Mouse (Mus musculus) gastrocnemius, postnatal 10 days (tissue): ENCODE measurements around the gene Wars. TPM values are rescaled to one million over a fixed set of nuclear protein-coding genes. Genes with fewer than 3 reads are reported as not detected.

Source experiments
- DNase-seq: peaks from one replicate; pipeline ENCODE4 v3.0.0; 2021; ENCODE audit warnings: mixed read lengths
- total RNA-seq, 2 experiments: library from RNA; stranded (reverse); gene quantifications; 2 replicates each; pipeline ENCODE4 v1.2.3; 2021

Gene Wars
- total RNA-seq, 2 experiments from 2014 or later, result 24.1 to 26.8 TPM

- DNase-seq, result no peak
These were observed 16.0 kb upstream of the Wars start for GRCm38 (mm10) chr12:108909846-108910433.

DNA sequence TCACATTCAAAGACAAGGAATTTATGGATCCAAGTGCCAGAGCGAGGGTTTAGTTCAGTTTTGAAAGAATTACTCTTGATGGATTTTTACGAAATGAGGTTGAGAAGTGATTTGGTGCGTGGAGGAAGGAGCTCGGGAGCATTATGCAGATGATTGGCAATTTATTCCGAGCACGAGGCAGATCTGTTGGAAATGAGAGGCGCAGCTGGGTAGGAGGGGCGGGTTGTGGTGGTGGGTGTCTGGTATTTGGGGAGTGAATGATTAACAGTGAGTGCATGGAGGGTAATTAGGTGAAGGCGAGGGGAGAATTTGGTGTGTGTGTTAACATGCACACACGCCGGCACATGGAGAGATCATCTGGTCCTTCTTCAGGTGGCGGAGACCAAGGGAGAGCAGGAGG, 12.4 kb upstream of the Wars start:
- DNase-seq, result no peak

- DNase-seq, result no peak
These were observed 11.8 kb upstream of the Wars start for GRCm38 (mm10) chr12:108905620-108906302.

- no peak for DNase-seq
These were observed 10.3 kb upstream of the Wars start for GRCm38 (mm10) chr12:108904276-108904653.

GRCm38 (mm10) chr12:108903600-108904275, 9.8 kb upstream of the Wars start:
- peak; percentile 60 for DNase-seq

DNA sequence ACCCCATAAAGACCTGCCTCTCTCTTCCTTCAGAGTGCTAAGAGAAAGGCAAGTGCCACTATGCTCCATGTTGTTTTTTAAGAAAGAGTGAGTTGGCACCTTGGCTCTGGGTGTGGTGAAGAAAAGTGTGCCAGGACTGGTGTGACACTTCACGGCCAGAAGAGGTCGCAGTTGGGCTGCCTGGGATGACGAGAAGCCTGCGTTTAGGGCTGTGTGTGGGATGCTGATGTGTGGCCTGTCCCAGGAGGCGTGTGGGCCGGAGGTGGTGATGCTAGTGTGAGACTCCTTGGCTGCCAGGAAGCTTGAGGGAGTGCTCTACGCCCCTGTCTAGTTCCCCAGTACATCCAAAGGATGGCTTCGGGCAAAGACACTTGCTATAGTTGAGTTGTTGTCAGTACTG, 9.0 kb upstream of the Wars start:
- peak; percentile 61 for DNase-seq

DNA sequence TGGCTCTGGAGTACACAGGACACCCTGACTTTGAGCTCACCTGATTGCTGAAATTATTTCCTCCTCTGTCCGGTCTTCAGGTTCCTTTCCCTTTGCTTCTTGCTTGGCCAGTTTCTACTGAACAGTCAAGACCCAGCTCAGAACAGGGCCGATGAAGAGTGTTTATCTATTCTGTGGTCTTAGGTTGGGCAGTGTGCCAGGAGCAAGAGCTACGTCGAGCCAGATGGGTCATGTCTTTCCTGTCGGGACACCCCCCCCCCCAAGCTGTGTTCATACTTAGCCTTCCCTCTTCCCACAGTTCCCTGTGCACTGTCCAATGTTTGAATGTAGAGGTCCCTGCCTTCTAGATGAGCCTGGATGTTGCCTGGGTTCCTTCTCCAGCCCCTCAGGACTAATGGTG, 7.4 kb upstream of the Wars start:
- DNase-seq, result no peak

DNA sequence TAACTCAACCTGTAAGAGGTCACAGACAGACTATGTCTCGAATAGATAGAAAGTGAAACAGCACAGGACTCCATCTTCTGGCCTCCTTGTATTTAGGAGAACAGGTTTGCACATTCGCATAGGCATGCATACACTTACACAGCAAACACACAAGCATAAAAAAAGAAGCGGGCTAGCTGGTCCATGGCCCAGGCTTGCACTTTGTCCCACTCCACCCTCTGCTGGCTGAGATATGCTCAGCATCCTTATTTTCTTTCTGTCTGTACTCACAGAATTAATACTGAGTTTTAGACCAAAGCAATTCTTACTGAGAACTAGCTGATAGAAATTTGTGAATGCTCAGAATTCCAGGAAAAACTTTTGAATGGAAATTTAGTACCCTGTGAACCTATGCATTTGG, 2.0 kb upstream of the Wars start:
- no peak for DNase-seq

GRCm38 (mm10) chr12:108894432-108894816, 450 bp upstream of the Wars start:
- DNase-seq, result no peak

DNA sequence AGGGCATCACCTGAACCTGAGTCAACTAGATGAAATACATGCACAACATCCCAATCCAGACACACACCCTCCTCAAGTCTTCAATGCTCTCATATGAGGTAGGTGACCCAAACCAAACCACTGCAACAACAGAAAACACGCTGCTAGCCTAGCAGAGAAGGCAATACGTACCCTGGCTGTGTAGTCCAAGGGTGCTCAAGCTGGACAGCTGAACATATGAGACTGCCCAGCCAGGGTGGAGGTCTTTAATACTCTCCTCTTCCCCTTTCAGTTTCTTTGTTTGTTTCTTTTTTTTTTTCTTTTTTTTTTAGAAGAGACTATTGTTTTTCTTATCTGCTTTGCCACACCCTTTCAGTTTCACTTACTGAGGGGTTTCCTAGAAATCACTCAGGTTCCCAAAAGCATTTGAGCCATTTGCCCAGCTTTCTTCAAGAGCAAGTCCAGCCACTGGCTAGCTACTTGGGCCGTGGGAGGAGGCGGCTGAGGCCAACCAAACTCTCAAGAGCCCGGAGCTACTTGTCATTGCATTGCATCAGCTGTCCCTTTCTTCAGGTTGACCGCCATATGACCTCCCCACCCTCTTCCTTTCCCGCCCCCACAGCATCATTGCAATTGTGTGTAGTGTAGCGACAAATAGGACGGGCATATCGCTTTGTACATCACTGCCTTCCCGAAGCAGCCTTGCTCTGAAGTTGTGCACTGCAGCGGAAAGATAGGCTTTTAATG, 822 bp downstream of the Wars start, which contains the start of gene Wdr25:
TSS of gene Wdr25 (plus strand) at position 643 of the 726 bp plus-strand sequence.
- DNase-seq, result no peak

GRCm38 (mm10) chr12:108888632-108889031, 5.3 kb downstream of the Wars start:
- no peak for DNase-seq

DNA sequence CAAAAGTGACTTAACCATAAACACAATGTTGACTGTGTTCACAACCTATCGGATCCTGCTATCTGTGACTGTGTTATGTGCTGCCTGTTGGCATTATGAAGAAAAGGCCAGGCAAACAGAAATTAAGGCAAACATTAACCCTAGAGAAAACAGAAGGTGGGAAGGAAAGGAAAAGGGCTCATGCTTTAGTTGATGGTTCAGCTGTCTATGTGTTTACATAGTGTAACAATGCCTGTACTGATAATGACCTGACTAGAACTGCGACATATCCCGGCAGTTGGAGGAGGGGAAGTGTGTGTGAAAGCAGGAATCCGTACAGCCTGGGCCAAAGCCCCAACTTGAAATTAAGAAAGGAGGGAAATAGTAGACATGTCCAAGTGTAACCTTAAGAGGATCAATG, 6.9 kb downstream of the Wars start:
- no peak for DNase-seq

- DNase-seq, result no peak
These were observed 8.1 kb downstream of the Wars start for GRCm38 (mm10) chr12:108885906-108886305.

GRCm38 (mm10) chr12:108882776-108883175, 11.2 kb downstream of the Wars start:
- DNase-seq, result no peak

DNA sequence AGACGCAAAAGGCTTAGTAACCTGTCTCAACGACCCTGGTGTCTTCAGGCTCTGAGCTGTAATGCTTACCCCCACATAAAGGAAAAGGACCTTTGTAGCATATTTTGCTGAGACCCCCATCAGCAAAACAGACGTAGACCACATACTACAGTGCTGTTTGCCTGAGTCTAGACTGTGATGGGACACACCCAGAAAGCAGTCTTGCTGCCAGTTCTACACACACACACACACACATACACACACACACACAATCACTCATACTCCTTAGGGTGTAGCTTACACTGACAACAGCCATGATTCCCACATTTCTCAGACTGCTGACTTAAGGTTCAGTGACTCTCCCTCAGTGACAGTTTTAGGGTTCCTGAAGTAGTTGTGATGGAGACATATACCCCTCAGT, 12.8 kb downstream of the Wars start:
- DNase-seq, result no peak

- DNase-seq, result no peak
These were observed 13.4 kb downstream of the Wars start for GRCm38 (mm10) chr12:108880606-108881005.

DNA sequence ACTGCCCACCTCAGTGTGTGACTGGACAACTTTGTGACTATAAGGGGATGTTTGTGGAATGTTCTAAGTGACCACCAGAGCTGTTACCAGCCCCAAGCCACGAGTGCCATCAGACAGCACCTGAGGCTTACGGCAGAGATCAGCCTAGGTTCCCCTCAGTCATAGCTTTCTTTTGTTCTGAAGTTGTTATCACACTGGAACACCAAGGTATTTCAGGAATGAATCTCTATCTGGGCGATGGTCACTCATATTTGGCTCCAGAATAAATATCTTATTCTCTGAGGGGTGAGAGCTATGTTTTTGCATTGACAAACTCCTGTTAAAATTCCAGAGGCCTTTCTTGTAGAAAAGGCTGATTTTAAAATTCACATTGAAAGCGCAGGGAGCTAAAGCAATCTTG, 14.8 kb downstream of the Wars start:
- DNase-seq, result no peak

DNA sequence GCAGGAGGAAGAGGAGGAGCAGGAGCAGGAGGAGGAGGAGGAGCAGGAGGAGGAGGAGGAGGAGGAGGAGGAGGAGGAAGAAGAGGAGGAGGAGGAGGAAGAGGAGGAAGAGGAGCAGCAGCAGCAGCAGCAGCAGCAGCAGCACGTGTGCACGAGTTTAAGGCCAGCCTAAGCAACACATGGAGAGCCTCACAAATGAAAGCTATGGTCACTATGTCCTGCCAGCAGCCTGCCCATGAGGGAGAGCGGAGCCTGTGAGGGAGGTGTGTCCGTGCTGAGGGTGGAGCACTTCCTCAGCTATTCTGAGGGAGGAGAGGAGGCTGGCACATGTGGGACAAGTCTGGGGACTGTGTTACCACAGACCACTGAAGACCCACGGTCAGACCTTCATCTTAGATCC, 20.9 kb downstream of the Wars start:
- DNase-seq, result no peak

- DNase-seq, result no peak
These were observed 24.4 kb downstream of the Wars start for GRCm38 (mm10) chr12:108869575-108869974.

GRCm38 (mm10) chr12:108865007-108865494, 28.9 kb downstream of the Wars start:
- no peak for DNase-seq

DNA sequence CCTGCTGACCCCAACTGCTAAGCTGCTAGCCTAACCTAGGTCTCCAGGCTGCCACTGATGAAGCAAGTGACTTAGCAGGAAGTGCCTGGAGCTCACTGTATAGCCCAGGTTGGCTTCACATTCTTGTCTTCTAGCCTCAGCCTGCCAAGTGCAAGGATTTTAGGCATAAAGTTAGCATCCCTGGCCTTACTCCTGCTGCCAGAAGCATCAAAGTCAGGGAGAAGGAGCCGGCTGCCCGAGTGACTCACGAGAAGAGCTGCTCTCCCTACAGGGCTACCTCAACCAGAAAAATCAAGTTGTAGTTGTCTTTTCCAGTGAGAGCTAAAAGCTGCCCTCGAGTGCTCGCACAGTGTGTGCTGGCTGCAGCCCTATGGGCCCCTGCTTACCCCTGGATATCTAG, 35.5 kb downstream of the Wars start:
- DNase-seq, result no peak

DNA sequence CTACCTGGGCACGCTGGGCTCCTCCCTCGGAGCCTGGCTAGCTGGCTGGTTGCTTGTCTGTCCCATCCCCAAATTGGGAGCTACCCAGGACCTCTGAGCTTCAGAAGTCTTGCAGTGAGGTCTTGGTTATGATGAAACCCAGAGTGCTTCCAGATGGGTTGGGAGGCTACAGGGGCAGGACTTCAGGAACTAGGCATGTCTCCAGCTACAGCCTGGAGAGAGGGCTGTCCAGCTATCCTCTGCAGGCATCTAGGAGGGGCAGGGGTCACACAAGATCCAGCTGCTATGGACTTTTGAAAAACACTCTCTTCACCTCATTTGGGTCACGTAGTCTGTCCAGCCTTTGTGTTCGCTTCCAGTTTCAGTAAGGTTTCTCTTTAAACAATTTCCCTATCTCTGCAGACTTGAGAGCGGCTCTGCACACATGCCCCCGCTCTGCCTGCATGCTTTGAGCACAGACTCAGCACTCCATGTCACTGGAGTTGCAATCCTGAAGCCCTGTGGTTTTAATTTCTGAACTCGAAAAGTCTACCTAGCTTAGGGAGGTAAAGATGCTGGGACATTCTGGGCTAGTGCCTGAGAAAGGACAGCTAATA, 36.3 kb downstream of the Wars start:
- DNase-seq, result no peak
